Mouse (Mus musculus) layer of hippocampus, adult 2 months (tissue): ENCODE measurements around the gene Styk1. TPM values are rescaled to one million over a fixed set of nuclear protein-coding genes. Genes with fewer than 3 reads are reported as not detected.

Source experiments
- DNase-seq, 2 experiments: peaks; one replicate each; pipeline ENCODE4 v3.0.0; 2022; ENCODE audit warnings: low spot score in 2 of 2
- H3K27ac ChIP-seq: fragments of 200-600 bp; 2 replicates; pipeline ENCODE4 v1.8.1; 2022
- H3K4me3 ChIP-seq: fragments of 200-600 bp; 2 replicates; pipeline ENCODE4 v1.8.1; 2022; ENCODE audit warnings: mild to moderate bottlenecking
- CTCF ChIP-seq: fragments of 200-600 bp; conservative IDR thresholded peaks from 2 replicates; pipeline ENCODE4 v1.8.1; 2022; ENCODE audit warnings: antibody characterized with exemption, mild to moderate bottlenecking, moderate library complexity
- total RNA-seq, 2 experiments: library from RNA; stranded (reverse); gene quantifications; 2 replicates each; pipeline ENCODE4 v1.2.3; 2021

The Styk1 gene
- total RNA-seq, 2 experiments from 2014 or later = 0.52 to 0.67 TPM

GRCm38 (mm10) chr6:131359543-131359942 lies 6.1 kb upstream of the Styk1 start:
- no peak overlapping the region for H3K27ac ChIP-seq
- no peak for TF ChIP-seq CTCF
- no peak for DNase-seq
- H3K4me3 ChIP-seq = no peak overlapping the region

GRCm38 (mm10) chr6:131354913-131355312 lies 1.5 kb upstream of the Styk1 start:
- no peak for TF ChIP-seq CTCF
- Histone ChIP-seq H3K27ac (no peak overlapping the region), H3K4me3 (no peak overlapping the region)
- DNase-seq = no peak

GRCm38 (mm10) chr6:131347026-131347425 lies 6.4 kb downstream of the Styk1 start:
- Histone ChIP-seq H3K4me3 (no peak overlapping the region), H3K27ac (no peak overlapping the region)
- no peak for DNase-seq
- TF ChIP-seq CTCF = no peak

GRCm38 (mm10) chr6:131344346-131344745 lies 9.1 kb downstream of the Styk1 start:
- no peak for DNase-seq
- no peak for TF ChIP-seq CTCF
- H3K4me3 ChIP-seq = no peak overlapping the region
- no peak overlapping the region for H3K27ac ChIP-seq

- DNase-seq = no peak
- Histone ChIP-seq H3K27ac (no peak overlapping the region), H3K4me3 (no peak overlapping the region)
- TF ChIP-seq CTCF = no peak
Observed at GRCm38 (mm10) chr6:131340082-131340481, 13.3 kb downstream of the Styk1 start.

GRCm38 (mm10) chr6:131339309-131339708 lies 14.1 kb downstream of the Styk1 start:
- H3K4me3 ChIP-seq = no peak overlapping the region
- DNase-seq = no peak
- H3K27ac ChIP-seq = no peak overlapping the region
- TF ChIP-seq CTCF = no peak

GRCm38 (mm10) chr6:131338787-131339186 lies 14.6 kb downstream of the Styk1 start:
- TF ChIP-seq CTCF = no peak
- no peak for DNase-seq
- Histone ChIP-seq H3K27ac (no peak overlapping the region), H3K4me3 (no peak overlapping the region)

GRCm38 (mm10) chr6:131327076-131327475 lies 26.3 kb downstream of the Styk1 start:
- no peak overlapping the region for H3K27ac ChIP-seq
- no peak for DNase-seq
- H3K4me3 ChIP-seq = no peak overlapping the region
- TF ChIP-seq CTCF = no peak

GRCm38 (mm10) chr6:131321854-131322639 lies 31.4 kb downstream of the Styk1 start:
- TF ChIP-seq CTCF = no peak
- no peak overlapping the region for H3K27ac ChIP-seq

GRCm38 (mm10) chr6:131316155-131317101 lies 37.0 kb downstream of the Styk1 start:
- no peak overlapping the region for H3K4me3 ChIP-seq
- TF ChIP-seq CTCF = no peak
- H3K27ac ChIP-seq = no peak overlapping the region
- no peak for DNase-seq

More at GRCm38 (mm10) chr6:131321854-131322639, 31.4 kb downstream of the Styk1 start:
- no peak for DNase-seq
- H3K4me3 ChIP-seq = no peak overlapping the region

- TF ChIP-seq CTCF = no peak
- no peak overlapping the region for H3K27ac ChIP-seq
- DNase-seq = no peak
- H3K4me3 ChIP-seq = no peak overlapping the region
Observed at GRCm38 (mm10) chr6:131308031-131308430, 45.4 kb downstream of the Styk1 start.

- Histone ChIP-seq H3K4me3 (no peak overlapping the region), H3K27ac (no peak overlapping the region)
- no peak for TF ChIP-seq CTCF
- DNase-seq = no peak
Observed at GRCm38 (mm10) chr6:131304776-131305175, 48.6 kb downstream of the Styk1 start.

GRCm38 (mm10) chr6:131298531-131298930 lies 54.9 kb downstream of the Styk1 start:
- TF ChIP-seq CTCF = no peak
- Histone ChIP-seq H3K4me3 (no peak overlapping the region), H3K27ac (no peak overlapping the region)
- DNase-seq = no peak
